Mouse (Mus musculus): ENCODE results near the gene Ganab.
A peak's percentile ranks its signal among the peaks of the same experiment; 100 is the strongest.
"Not testable (repeated sequence)": the region's sequence is repeated elsewhere in the genome, so short reads cannot be mapped to it uniquely, and the experiment has no call there.

Ganab gene

GRCm38 (mm10) chr19:8887585-8888463 lies 10.0 kb upstream of the Ganab start:
- DNase-seq (ENCODE audit: extremely low read depth, insufficient read length, low spot score), result no peak

GRCm38 (mm10) chr19:8888511-8889385 lies 9.1 kb upstream of the Ganab start, which contains the start of the genes 1810009A15Rik and Gm49416:
Gene 1810009A15Rik (plus strand): TSS chr19:8888853.
Gene Gm49416 (plus strand): TSS chr19:8888926.
- peak; percentile 88 for DNase-seq (ENCODE audit: extremely low read depth, insufficient read length, low spot score)

GRCm38 (mm10) chr19:8892829-8893766 lies 4.8 kb upstream of the Ganab start, which contains the start of gene Ints5:
Gene Ints5 (plus strand): TSS chr19:8893005.
- DNase-seq (ENCODE audit: extremely low read depth, insufficient read length, low spot score), result peak; percentile 80

- no peak for DNase-seq (ENCODE audit: extremely low read depth, insufficient read length, low spot score)
Observed at GRCm38 (mm10) chr19:8895397-8895960, 2.4 kb upstream of the Ganab start.

GRCm38 (mm10) chr19:8896231-8896630 lies 1.6 kb upstream of the Ganab start:
- not testable (repeated sequence) for DNase-seq (ENCODE audit: extremely low read depth, insufficient read length, low spot score)

- DNase-seq (ENCODE audit: extremely low read depth, insufficient read length, low spot score), result not testable (repeated sequence)
Observed at GRCm38 (mm10) chr19:8897211-8897864, 533 bp upstream of the Ganab start.

- DNase-seq (ENCODE audit: extremely low read depth, insufficient read length, low spot score), result no peak
Observed at GRCm38 (mm10) chr19:8898576-8898975, 705 bp downstream of the Ganab start.

GRCm38 (mm10) chr19:8899079-8899478 lies 1.2 kb downstream of the Ganab start:
- no peak for DNase-seq (ENCODE audit: extremely low read depth, insufficient read length, low spot score)

GRCm38 (mm10) chr19:8903412-8903811 lies 5.5 kb downstream of the Ganab start:
- DNase-seq (ENCODE audit: extremely low read depth, insufficient read length, low spot score), result no peak

- no peak for DNase-seq (ENCODE audit: extremely low read depth, insufficient read length, low spot score)
Observed at GRCm38 (mm10) chr19:8908531-8908930, 10.7 kb downstream of the Ganab start.

- DNase-seq (ENCODE audit: extremely low read depth, insufficient read length, low spot score), result no peak
Observed at GRCm38 (mm10) chr19:8911810-8912209, 13.9 kb downstream of the Ganab start.

- DNase-seq (ENCODE audit: extremely low read depth, insufficient read length, low spot score), result no peak
Observed at GRCm38 (mm10) chr19:8914212-8914611, 16.3 kb downstream of the Ganab start.

GRCm38 (mm10) chr19:8919000-8919399 lies 21.1 kb downstream of the Ganab start:
- DNase-seq (ENCODE audit: extremely low read depth, insufficient read length, low spot score), result no peak

GRCm38 (mm10) chr19:8919684-8920072 lies 21.8 kb downstream of the Ganab start:
- DNase-seq (ENCODE audit: extremely low read depth, insufficient read length, low spot score), result no peak

- DNase-seq (ENCODE audit: extremely low read depth, insufficient read length, low spot score), result peak; percentile 92
Observed at GRCm38 (mm10) chr19:8920073-8920736, 22.3 kb downstream of the Ganab start, which contains the start of gene B3gat3. Gene B3gat3 (plus strand): TSS chr19:8920374.

- DNase-seq (ENCODE audit: extremely low read depth, insufficient read length, low spot score), result peak; percentile 24
Observed at GRCm38 (mm10) chr19:8920836-8921291, 23.0 kb downstream of the Ganab start.

- DNase-seq (ENCODE audit: extremely low read depth, insufficient read length, low spot score), result no peak
Observed at GRCm38 (mm10) chr19:8921741-8922140, 23.9 kb downstream of the Ganab start.

GRCm38 (mm10) chr19:8926766-8927165 lies 28.9 kb downstream of the Ganab start:
- DNase-seq (ENCODE audit: extremely low read depth, insufficient read length, low spot score), result no peak

All from 3134 (cell line).